8 mouse cellular contexts compared by ENCODE assay signal in the genomic region with DNA sequence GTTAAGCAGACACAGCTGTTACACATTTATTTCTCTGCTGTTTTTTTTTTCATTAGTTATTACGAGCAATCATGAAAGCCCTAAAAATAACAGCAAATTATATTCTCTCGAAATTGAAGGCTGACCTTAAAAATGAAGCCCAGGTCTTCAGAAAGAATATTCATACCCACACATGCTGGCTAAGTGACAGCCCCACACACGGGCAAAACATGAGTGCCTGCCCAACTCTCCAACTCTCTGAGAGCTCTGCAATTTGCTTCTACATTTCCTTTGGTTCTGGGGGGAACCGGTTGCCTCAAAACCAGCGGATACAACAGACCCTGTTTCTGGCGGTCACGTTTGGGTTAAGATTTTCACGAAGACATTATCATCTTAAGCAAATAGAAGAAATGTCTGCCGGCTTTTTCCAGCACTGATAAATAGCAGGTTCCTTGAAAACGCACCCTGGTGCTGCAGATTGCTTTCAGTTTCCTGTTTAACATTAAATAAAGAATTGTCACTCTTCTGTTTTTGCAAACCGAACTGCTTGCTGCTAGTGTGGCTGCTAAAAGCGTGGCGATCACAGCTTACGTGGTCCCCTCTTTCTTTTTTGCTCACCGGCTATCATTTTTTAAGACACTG.
DNase-seq lines count a peak whose midpoint lies in the region; ATAC-seq and TF ChIP-seq lines count a peak whose summit lies in the region.

No protein-coding gene starts in this region.

- TF ChIP-seq CTCF in gastrocnemius, adult 2 months (IDR thresholded peaks at IDR 0.05) = no peak
- no peak for TF ChIP-seq CTCF in cortical plate, adult 2 months (IDR thresholded peaks at IDR 0.05; ENCODE audit: extremely low read depth, insufficient read depth, low read length)
- no peak for TF ChIP-seq CTCF in liver, embryonic 14.5 days (IDR thresholded peaks at IDR 0.05; ENCODE audit: low read depth)

- 42% methylated on average over 15 of the region's 15 CpGs for WGBS in liver, embryonic 14.5 days (ENCODE audit: insufficient replicate concordance)
- WGBS in midbrain, embryonic 16.5 days = 71% methylated on average over 15 of the region's 15 CpGs

- H3K4me1 ChIP-seq in cortical plate, adult 2 months (ENCODE audit: control insufficient read depth, insufficient read depth, low read length) = no peaks in the 10 kb centered on the region
- peaks cover 0 to 17% of the 10 kb centered on the region in 2 experiments; a peak in 2 of 4 replicates for H3K4me1 ChIP-seq in liver, embryonic 14.5 days (replicated peaks; ENCODE audit: control insufficient read depth in 2 of 2, insufficient read depth in 2 of 2, low read length in 1 of 2)
- no peaks in the 10 kb centered on the region for H3K4me1 ChIP-seq in midbrain, embryonic 16.5 days (ENCODE audit: control insufficient read depth, insufficient read depth, low read length)

- no peaks in the 10 kb centered on the region for H3K27me3 ChIP-seq in liver, embryonic 14.5 days (ENCODE audit: control insufficient read depth, insufficient read depth, low read length)
- no peaks in the 10 kb centered on the region for H3K27me3 ChIP-seq in midbrain, embryonic 16.5 days (ENCODE audit: control insufficient read depth, insufficient read depth, low read depth, low read length)

- H3K9ac ChIP-seq in liver, embryonic 14.5 days (replicated peaks) = peak overlapping the region; percentile 55
- no peak overlapping the region for H3K9ac ChIP-seq in midbrain, embryonic 16.5 days (ENCODE audit: low read depth, low read length)

- TF ChIP-seq POLR2A in cortical plate, adult 2 months (IDR thresholded peaks at IDR 0.05; ENCODE audit: extremely low read depth, insufficient read depth, low read length) = no peak

- H3K9me3 ChIP-seq in liver, embryonic 14.5 days (ENCODE audit: control insufficient read depth, low read length) = no peaks in the 10 kb centered on the region
- no peaks in the 10 kb centered on the region; the same call in 1 of the 2 replicates for H3K9me3 ChIP-seq in midbrain, embryonic 16.5 days (replicated peaks; ENCODE audit: control insufficient read depth, low read length, poor library complexity, severe bottlenecking)

- no peaks in the 10 kb centered on the region for H3K36me3 ChIP-seq in liver, embryonic 14.5 days (replicated peaks; ENCODE audit: control insufficient read depth, insufficient read depth, low read depth)
- no peaks in the 10 kb centered on the region for H3K36me3 ChIP-seq in midbrain, embryonic 16.5 days (ENCODE audit: control insufficient read depth, insufficient read depth, low read length)

- H3K4me2 ChIP-seq in liver, embryonic 14.5 days (ENCODE audit: low read depth) = peak overlapping the region; percentile 67
- no peak overlapping the region for H3K4me2 ChIP-seq in midbrain, embryonic 16.5 days (ENCODE audit: low read length)

- peak overlapping the region; percentile 84 for H3K27ac ChIP-seq in gastrocnemius, adult 2 months
- no peak overlapping the region for H3K27ac ChIP-seq in cortical plate, adult 2 months (ENCODE audit: insufficient read depth, low read length)
- peak overlapping the region; percentile 25; the same call in 1 of the 2 replicates for H3K27ac ChIP-seq in liver, embryonic 14.5 days
- no peak overlapping the region for H3K27ac ChIP-seq in midbrain, embryonic 16.5 days (ENCODE audit: low read length)

- no peak for ATAC-seq in liver, embryonic 14.5 days (ENCODE audit: insufficient read depth)
- ATAC-seq in midbrain, embryonic 16.5 days = no peak

- intact Hi-C loops in gastrocnemius, adult 2 months (cut with DNase I) = no loop called here
- intact Hi-C loops in gastrocnemius, postnatal 14 days (cut with DNase I; ENCODE audit: low total_unique reads) = no loop called here

- peak overlapping the region; percentile 67 for H3K4me3 ChIP-seq in gastrocnemius, adult 2 months
- H3K4me3 ChIP-seq in cortical plate, adult 2 months (ENCODE audit: insufficient read depth, low read length) = 0 out of 2 replicates have a peak overlapping the region, but pooled peaks have one; percentile 27
- H3K4me3 ChIP-seq in liver, embryonic 14.5 days (ENCODE audit: insufficient read depth in 1 of 2, low read depth in 2 of 2, low read length in 2 of 2) = peak overlapping the region; percentile 38 to 44
- H3K4me3 ChIP-seq in midbrain, embryonic 16.5 days (ENCODE audit: low read depth, low read length) = no peak overlapping the region

- DNase-seq in gastrocnemius, adult 2 months = no peak
- no peak for DNase-seq in gastrocnemius, postnatal 14 days
- DNase-seq in 3T3-L1 (ENCODE audit: low read depth, low spot score) = peak; percentile 25
- DNase-seq in liver, embryonic 14.5 days (ENCODE audit: low read depth in 3 of 3, low spot score in 3 of 3) = peak in 1 of 3 experiments; percentile 26
- no peak for DNase-seq in urinary bladder, postnatal 25 days (ENCODE audit: low spot score)
- DNase-seq in gastrocnemius, postnatal 25 days = no peak

- no peak for TF ChIP-seq EP300 in liver, embryonic 14.5 days (IDR thresholded peaks at IDR 0.05; ENCODE audit: low read depth)

Comparison
In these comparisons a context has a peak if more than half of its experiments do, and no peak if none do; other contexts are left out.
1. H3K27ac ChIP-seq: peak in gastrocnemius, adult 2 months (single experiment) and liver, embryonic 14.5 days (single experiment); none in cortical plate, adult 2 months (single experiment) and midbrain, embryonic 16.5 days (single experiment).